Comparison of ENCODE assay signal across 20 mouse cellular contexts in the genomic region with DNA sequence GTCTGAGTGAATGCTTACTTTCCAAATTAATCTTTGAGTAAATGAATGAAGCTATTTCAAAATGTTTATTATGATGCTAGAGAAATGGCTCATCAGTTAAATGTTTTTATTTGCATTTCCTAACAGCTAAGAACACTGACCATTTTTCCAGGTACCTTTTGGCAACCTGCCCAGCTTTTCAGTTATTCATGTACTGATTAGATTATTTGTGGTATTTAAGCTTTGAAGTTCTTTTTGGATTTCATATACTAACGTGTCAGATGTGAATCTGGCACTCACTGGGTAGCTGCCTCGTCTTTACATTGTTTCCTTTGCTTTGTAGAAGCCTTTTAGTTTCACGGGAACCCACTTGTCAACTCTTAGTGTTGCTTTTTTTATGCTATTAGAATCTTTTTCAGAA.
DNase-seq lines count a peak whose midpoint lies in the region; ATAC-seq and TF ChIP-seq lines count a peak whose summit lies in the region.
"Had no signal": no experiment of that assay in that cellular context is flagged by ENCODE, and none has a peak within 500 bp of the region (broad histone marks: within the 10 kb centered on the region; RNA-seq: fewer than 3 reads in every experiment).

No protein-coding gene starts in this region.

- H3K4me1 ChIP-seq in MEL (ENCODE audit: control insufficient read depth in 1 of 2, insufficient read depth in 2 of 2, low read length in 2 of 2): peaks cover 0 to 14% of the 10 kb centered on the region in 2 experiments; a peak in 3 of 4 replicates
- peaks cover 3% of the 10 kb centered on the region; the same call in 1 of the 2 replicates for H3K4me1 ChIP-seq in hindbrain, embryonic 12.5 days

- TF ChIP-seq EP300 in MEL (IDR thresholded peaks at IDR 0.05; ENCODE audit: low read depth in 1 of 2, low read length in 2 of 2): peak in 1 of 2 experiments; percentile 67; a peak in 2 of 4 replicates

- H3K4me3 ChIP-seq in MEL (ENCODE audit: control insufficient read depth in 1 of 2, insufficient read depth in 1 of 2, low read depth in 2 of 2, low read length in 2 of 2): no peak overlapping the region
- no peak overlapping the region for H3K4me3 ChIP-seq in hindbrain, embryonic 12.5 days

- no peaks in the 10 kb centered on the region for H3K9me3 ChIP-seq in MEL (replicated peaks; ENCODE audit: insufficient read depth, low read length)
- H3K9me3 ChIP-seq in hindbrain, embryonic 12.5 days (replicated peaks): no peaks in the 10 kb centered on the region

- H3K79me2 ChIP-seq in MEL (ENCODE audit: control insufficient read depth, insufficient read depth, low read length, poor library complexity): no peaks in the 10 kb centered on the region

- H3K36me3 ChIP-seq in MEL (ENCODE audit: control insufficient read depth in 1 of 2, insufficient read depth in 2 of 2, low read length in 2 of 2): peaks cover 0 to 4% of the 10 kb centered on the region in 2 experiments; a peak in 2 of 4 replicates
- no peaks in the 10 kb centered on the region for H3K36me3 ChIP-seq in hindbrain, embryonic 12.5 days
- H3K36me3 ChIP-seq: G1E had no signal

- WGBS in hindbrain, embryonic 12.5 days: 81% methylated on average over 3 of the region's 3 CpGs

- H3K4me2 ChIP-seq in hindbrain, embryonic 12.5 days (replicated peaks): no peak overlapping the region

- no peak for ATAC-seq in hindbrain, embryonic 12.5 days (ENCODE audit: low FRiP score)
- ATAC-seq: activated CD4-positive, CD25-positive, alpha-beta regulatory T cell, adult 4 months; CD4-positive, CD25-positive, alpha-beta regulatory T cell, adult 4 months; Patski had no signal

- no peak for TF ChIP-seq CTCF in MEL (IDR thresholded peaks at IDR 0.05 in 2 of 3, conservative IDR thresholded peaks at IDR 0.05 in 1 of 3; ENCODE audit: control insufficient read depth in 1 of 3, insufficient read depth in 1 of 3, low read depth in 2 of 3, low read length in 3 of 3, poor library complexity in 1 of 3, severe bottlenecking in 1 of 3)

- H3K27me3 ChIP-seq in MEL (ENCODE audit: control insufficient read depth in 1 of 2, insufficient read depth in 2 of 2, low read length in 2 of 2): no peaks in the 10 kb centered on the region
- no peaks in the 10 kb centered on the region for H3K27me3 ChIP-seq in hindbrain, embryonic 12.5 days
- H3K27me3 ChIP-seq: CH12.LX, Patski had no signal

- peak; percentile 6 for DNase-seq in cerebellum, adult 9-10 months
- DNase-seq in cerebellum, adult 8-10 months: no peak
- DNase-seq in MEL (ENCODE audit: low read depth, low spot score): peak; percentile 34
- DNase-seq: adrenal gland, adult 2 months; adrenal gland, adult 8-10 months; adrenal gland, postnatal 10 days; adrenal gland, postnatal 14 days; adrenal gland, postnatal 25 days; adrenal gland, postnatal 36 days; B cell, adult 2 months; cerebellum, adult 11 months; cerebellum, adult 11-12 months; cerebellum, adult 18-20 months; cerebellum, adult 2 months had no signal

- no peak for TF ChIP-seq RAD21 in MEL (IDR thresholded peaks at IDR 0.05; ENCODE audit: low read depth, low read length)

- no peak for TF ChIP-seq POLR2A in MEL (IDR thresholded peaks at IDR 0.05; ENCODE audit: control insufficient read depth in 1 of 2, insufficient read depth in 1 of 2, low read depth in 1 of 2, low read length in 2 of 2, poor library complexity in 1 of 2)

- no peak overlapping the region for H3K9ac ChIP-seq in MEL (ENCODE audit: control insufficient read depth, low read depth, low read length, poor library complexity, severe bottlenecking)
- H3K9ac ChIP-seq in hindbrain, embryonic 12.5 days: no peak overlapping the region

- H3K27ac ChIP-seq in MEL (ENCODE audit: control insufficient read depth, low read depth, low read length): no peak overlapping the region
- H3K27ac ChIP-seq in hindbrain, embryonic 12.5 days: no peak overlapping the region

TF ChIP-seq in MEL, 35 proteins besides CTCF, POLR2A, EP300 and RAD21:
- TF ChIP-seq GATA1 (IDR thresholded peaks at IDR 0.05; ENCODE audit: low read depth, low read length) (0 out of 2 replicates have a peak, but pooled peaks have one; percentile 19), RCOR1 (IDR thresholded peaks at IDR 0.05; ENCODE audit: low read depth, low read length) (peak; percentile 82), ZC3H11A (IDR thresholded peaks at IDR 0.05; ENCODE audit: low read depth, low read length) (no peak), MYB (IDR thresholded peaks at IDR 0.05; ENCODE audit: low read depth, low read length) (peak; percentile 34; the same call in 1 of the 2 replicates)
